Mouse (Mus musculus) kidney, embryonic 16.5 days (tissue): Measurements from ENCODE around the gene Mical3. TPM values are rescaled to one million over a fixed set of nuclear protein-coding genes. Genes with fewer than 3 reads are reported as not detected.

Experiments used
- ATAC-seq: fragments of 200-750 bp; cut with Nextera tagmentation; 2 replicates; pipeline ENCODE4 v1.8.0; 2017; ENCODE audit warnings: moderate TSS enrichment; ENCODE audit not compliant: low FRiP score, low TSS enrichment
- H3K27ac ChIP-seq: fragments of 300-500 bp; sonication (generic); 2 replicates; pipeline ENCODE4 v1.5.1; 2014; ENCODE audit warnings: low read length
- H3K27me3 ChIP-seq: fragments of 300-500 bp; sonication (generic); 2 replicates; pipeline ENCODE4 v1.6.1; 2014; ENCODE audit warnings: low read length, control low read depth, mixed read lengths; ENCODE audit not compliant: insufficient read depth
- H3K36me3 ChIP-seq: fragments of 300-500 bp; sonication (generic); 2 replicates; pipeline ENCODE4 v1.6.1; 2014; ENCODE audit warnings: low read length, control low read depth, mixed read lengths; ENCODE audit not compliant: insufficient read depth
- H3K4me1 ChIP-seq: fragments of 300-500 bp; sonication (generic); 2 replicates; pipeline ENCODE4 v1.6.1; 2014; ENCODE audit warnings: low read length, control low read depth, mixed read lengths; ENCODE audit not compliant: insufficient read depth
- H3K4me2 ChIP-seq: fragments of 300-500 bp; sonication (generic); replicated peaks from 2 replicates; pipeline ENCODE4 v1.6.1; 2014; ENCODE audit warnings: low read depth, low read length
- H3K4me3 ChIP-seq: fragments of 300-500 bp; sonication (generic); 2 replicates; pipeline ENCODE4 v1.5.1; 2014; ENCODE audit warnings: mild to moderate bottlenecking, low read length
- H3K9ac ChIP-seq: fragments of 300-500 bp; sonication (generic); replicated peaks from 2 replicates; pipeline ENCODE4 v1.6.1; 2014; ENCODE audit warnings: low read length
- H3K9me3 ChIP-seq: fragments of 300-500 bp; sonication (generic); 2 replicates; pipeline ENCODE4 v1.6.1; 2016; ENCODE audit warnings: low read length, control low read depth
- WGBS: fragments of 180-500 bp; shearing (Covaris S2); extraction: QIAGEN DNeasy Blood & Tissue Kit; methylation state at CpG from one replicate; pipeline ENCODE4 v1.1.7; 2014; 5-methylcytosine and 5-hydroxymethylcytosine counted together
- polyA plus RNA-seq: library from polyadenylated mRNA; unstranded; fragments of >200 nt; fragmentation: Nextera tagmentation; extraction: Ambion mirVana; gene quantifications from 2 replicates; pipeline ENCODE4 v1.2.1, GENCODE M21; 2015

The Mical3 gene
- polyA plus RNA-seq, 1 experiment from 2014 or later = 10.9 TPM

DNA sequence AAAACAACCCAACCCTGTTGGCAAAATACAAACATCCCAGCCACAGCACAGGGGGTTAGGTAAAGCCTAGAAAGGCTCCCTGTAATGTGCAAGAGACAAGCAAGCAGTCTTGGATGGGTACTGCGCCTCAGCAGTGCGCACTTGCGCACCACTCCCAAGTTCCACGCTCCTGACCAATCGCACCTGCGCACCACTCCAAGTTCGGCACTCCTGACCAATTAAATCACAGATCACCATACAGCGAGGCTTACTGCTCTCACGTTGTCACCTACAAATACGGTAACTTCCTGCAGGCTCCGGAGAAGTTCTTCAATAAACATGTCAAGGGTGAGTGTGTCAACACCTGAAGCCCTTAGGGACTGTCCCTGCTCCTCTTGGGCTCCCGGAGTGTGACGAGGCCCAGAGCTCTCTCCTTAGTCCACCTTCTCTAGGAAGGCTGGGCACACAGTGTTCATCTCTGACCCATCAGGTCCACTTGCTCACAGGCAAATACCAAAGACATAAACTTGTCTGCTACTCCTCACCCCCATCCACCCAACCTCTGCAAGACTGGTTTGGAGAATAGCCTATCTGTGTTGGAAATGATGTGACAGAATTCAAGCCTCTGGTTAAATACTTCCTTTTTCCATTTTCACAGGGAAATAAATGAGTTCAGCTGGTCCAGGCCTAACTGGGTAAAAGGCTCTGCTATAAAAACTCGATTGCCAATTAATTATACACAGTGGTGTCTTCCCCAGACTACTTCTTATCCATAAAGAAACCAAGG lies 27.2 kb downstream of the Mical3 start:
- Histone ChIP-seq H3K27me3 (no peaks in the 10 kb centered on the region), H3K4me2 (no peak overlapping the region), H3K27ac (no peak overlapping the region), H3K4me3 (no peak overlapping the region), H3K9ac (no peak overlapping the region), H3K9me3 (no peaks in the 10 kb centered on the region), H3K4me1 (peaks cover 20% of the 10 kb centered on the region), H3K36me3 (no peaks in the 10 kb centered on the region)
- ATAC-seq = no peak
- 86% methylated on average over 14 of the region's 14 CpGs for WGBS

DNA sequence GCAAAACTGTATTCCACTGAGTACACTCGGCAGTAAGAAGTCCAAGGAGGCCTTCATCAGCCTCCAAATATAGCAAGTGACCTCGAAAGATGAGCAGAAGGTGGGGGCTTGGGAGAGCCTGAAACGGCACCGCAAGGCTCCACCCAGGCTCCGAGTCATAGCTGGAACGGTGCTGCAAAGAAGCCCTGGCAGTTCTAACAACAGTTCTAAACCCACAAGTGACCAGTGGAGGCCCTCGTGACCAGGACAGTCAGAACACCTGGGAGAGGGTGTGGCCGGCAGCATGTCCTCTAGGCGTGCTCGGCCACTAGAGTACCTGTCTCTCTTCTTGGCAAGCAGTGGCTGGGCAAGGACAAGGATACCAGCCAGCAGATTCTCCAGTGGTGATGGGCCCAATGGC lies 27.9 kb downstream of the Mical3 start:
- Histone ChIP-seq H3K9ac (no peak overlapping the region), H3K4me2 (no peak overlapping the region), H3K27ac (no peak overlapping the region), H3K36me3 (no peaks in the 10 kb centered on the region), H3K4me3 (no peak overlapping the region), H3K9me3 (no peaks in the 10 kb centered on the region), H3K4me1 (peaks cover 23% of the 10 kb centered on the region), H3K27me3 (no peaks in the 10 kb centered on the region)
- ATAC-seq = no peak
- 78% methylated on average over 10 of the region's 10 CpGs for WGBS

DNA sequence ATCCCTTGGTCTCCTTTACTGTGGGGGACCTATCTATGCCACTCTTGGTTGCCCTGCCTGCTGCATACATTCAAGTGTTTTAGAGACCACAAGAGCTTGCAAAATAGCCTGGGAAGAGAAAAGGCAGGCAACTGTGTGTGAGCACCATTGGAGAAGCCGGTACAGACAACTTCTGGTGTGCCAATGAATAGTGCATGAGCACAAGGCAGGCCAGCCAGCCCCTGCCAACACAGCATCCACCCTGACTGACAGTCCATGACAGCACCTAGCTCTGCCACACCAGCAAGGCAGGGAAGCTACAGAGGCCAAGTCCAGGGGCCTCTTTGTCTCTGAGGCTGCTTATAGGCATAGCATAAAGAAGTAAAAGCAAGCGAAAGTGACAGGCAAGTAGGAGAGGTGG lies 28.7 kb downstream of the Mical3 start:
- H3K4me2 ChIP-seq = no peak overlapping the region
- ATAC-seq = no peak
- H3K9me3 ChIP-seq = no peaks in the 10 kb centered on the region
- no peaks in the 10 kb centered on the region for H3K36me3 ChIP-seq
- no peak overlapping the region for H3K4me3 ChIP-seq
- peaks cover 22% of the 10 kb centered on the region for H3K4me1 ChIP-seq
- WGBS = 84% methylated on average over 2 of the region's 2 CpGs
- H3K27me3 ChIP-seq = no peaks in the 10 kb centered on the region
- no peak overlapping the region for H3K27ac ChIP-seq
- no peak overlapping the region for H3K9ac ChIP-seq

DNA sequence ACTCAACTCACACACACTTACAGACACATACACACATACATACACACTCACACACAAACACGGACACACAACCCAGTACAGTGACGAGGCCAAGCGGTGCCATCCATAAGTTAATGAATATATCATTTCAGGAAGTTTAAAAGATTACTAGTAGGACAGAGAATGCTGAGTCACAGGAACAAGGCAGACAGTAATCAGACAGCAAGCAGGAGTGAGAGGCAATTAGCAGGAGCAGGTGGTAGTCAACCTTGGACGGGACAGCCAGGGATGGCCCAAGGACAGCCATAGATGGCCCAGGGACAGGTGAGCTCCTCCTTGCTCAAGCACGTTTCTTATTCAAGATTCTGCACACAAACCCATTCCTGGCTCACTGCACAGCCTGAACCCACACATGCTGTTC lies 29.6 kb downstream of the Mical3 start:
- Histone ChIP-seq H3K27ac (no peak overlapping the region), H3K4me2 (no peak overlapping the region), H3K9me3 (no peaks in the 10 kb centered on the region), H3K27me3 (no peaks in the 10 kb centered on the region), H3K4me1 (peaks cover 18% of the 10 kb centered on the region), H3K9ac (no peak overlapping the region), H3K4me3 (no peak overlapping the region), H3K36me3 (no peaks in the 10 kb centered on the region)
- 81% methylated on average over 5 of the region's 5 CpGs for whole genome bisulfite sequencing
- no peak for ATAC-seq

DNA sequence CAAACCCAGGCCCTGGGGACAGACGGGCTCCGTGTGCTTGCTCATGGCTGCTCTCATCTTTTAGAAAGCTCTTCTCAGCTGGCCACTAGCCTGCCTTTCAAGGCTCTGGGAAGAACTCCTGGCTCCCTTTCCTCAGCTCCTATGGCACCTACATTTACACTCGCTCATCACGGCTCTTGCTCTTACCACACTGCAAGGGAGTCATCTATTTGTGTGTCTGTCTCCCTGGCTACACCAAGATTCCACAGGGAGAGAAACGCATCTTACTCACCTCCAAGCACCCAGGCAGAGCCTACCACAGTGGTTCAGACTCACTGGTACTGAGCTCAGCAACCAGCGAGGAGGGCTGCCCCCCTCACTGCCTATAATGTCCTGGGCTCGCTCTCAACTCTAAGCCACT lies 31.0 kb downstream of the Mical3 start:
- ATAC-seq = no peak
- 86% methylated on average over 7 of the region's 7 CpGs for WGBS
- Histone ChIP-seq H3K27ac (no peak overlapping the region), H3K9me3 (no peaks in the 10 kb centered on the region), H3K4me1 (peaks cover 14% of the 10 kb centered on the region), H3K4me3 (no peak overlapping the region), H3K9ac (no peak overlapping the region), H3K4me2 (no peak overlapping the region), H3K36me3 (no peaks in the 10 kb centered on the region), H3K27me3 (no peaks in the 10 kb centered on the region)

DNA sequence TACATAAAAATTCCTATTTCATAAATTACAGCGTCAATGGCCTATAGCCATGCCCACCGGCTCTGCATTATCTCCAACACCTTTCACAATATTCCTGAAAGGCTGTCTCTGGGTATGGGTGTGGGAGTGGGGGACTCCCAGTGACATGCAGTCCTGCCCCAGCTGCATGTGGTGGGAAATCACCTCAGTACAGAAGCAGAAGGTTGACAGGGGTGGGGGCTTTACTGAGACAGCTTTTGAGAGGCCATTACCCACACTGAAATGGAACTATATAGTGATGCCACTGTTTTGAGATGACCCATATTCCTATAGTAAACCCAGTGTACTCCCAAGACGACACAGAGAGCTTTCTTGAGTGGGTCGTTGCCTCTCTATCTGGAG lies 31.6 kb downstream of the Mical3 start:
- no peak overlapping the region for H3K4me3 ChIP-seq
- WGBS = 78% methylated on average over 4 of the region's 4 CpGs
- no peaks in the 10 kb centered on the region for H3K36me3 ChIP-seq
- H3K9ac ChIP-seq = no peak overlapping the region
- H3K9me3 ChIP-seq = no peaks in the 10 kb centered on the region
- H3K4me1 ChIP-seq = peaks cover 15% of the 10 kb centered on the region
- no peak overlapping the region for H3K27ac ChIP-seq
- ATAC-seq = no peak
- H3K27me3 ChIP-seq = no peaks in the 10 kb centered on the region
- H3K4me2 ChIP-seq = no peak overlapping the region

DNA sequence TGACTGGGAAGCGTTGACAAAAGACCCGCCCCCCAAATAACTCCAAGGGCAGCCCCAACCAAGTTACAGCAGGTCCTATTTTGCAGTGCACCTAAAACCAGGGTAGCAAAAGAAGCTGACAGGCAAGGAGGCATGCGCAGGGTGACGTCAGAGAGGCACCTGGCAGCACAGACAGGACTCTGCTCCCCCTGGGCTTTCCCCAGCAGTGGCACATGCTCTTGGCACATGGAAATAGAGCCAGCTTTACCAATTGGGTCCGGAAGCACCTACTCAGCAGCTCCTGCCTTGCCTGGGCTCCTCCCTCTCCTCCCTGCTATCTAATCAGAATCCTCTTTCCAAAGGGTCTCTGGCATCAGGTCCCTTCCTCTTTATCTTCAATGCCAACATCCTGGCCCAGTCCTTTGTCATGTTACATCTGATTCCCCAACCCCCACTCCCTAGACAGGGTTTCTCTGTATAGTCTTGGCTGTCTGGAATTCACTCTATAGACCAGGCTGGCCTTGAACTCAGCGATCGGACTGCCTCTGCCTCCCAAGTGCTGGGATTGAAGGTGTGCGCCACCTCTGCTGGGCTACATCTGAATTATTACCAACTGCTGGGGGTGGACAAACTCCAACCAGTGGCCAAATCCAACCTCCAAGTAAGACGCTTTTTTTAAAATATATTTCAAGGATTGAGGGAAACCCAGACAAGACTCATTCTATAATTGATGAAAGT lies 32.1 kb downstream of the Mical3 start:
- H3K36me3 ChIP-seq = no peaks in the 10 kb centered on the region
- no peaks in the 10 kb centered on the region for H3K27me3 ChIP-seq
- no peak for ATAC-seq
- WGBS = 77% methylated on average over 9 of the region's 9 CpGs
- H3K4me3 ChIP-seq = no peak overlapping the region
- peaks cover 17% of the 10 kb centered on the region for H3K4me1 ChIP-seq
- no peak overlapping the region for H3K27ac ChIP-seq
- no peak overlapping the region for H3K9ac ChIP-seq
- H3K9me3 ChIP-seq = no peaks in the 10 kb centered on the region
- no peak overlapping the region for H3K4me2 ChIP-seq

DNA sequence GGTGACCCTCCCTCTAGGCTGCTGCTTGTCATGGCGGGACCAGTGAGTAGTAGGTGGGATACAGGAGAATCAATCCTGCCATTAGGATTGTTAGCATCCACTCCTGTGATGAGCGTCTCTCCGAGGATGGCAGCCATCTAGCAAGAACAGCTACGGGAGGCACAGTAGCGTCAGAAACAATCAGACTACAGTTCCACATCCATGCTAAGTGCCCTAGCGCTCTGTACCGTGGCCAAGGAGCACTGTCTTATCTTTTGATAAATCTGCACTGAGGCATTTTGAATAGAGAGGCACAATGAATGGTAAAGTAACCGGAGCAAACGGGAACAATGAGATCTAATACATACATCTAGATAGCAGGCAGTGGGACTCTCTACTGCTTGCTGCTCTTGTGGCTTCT lies 32.7 kb downstream of the Mical3 start:
- Histone ChIP-seq H3K9me3 (no peaks in the 10 kb centered on the region), H3K27ac (no peak overlapping the region), H3K4me1 (peaks cover 17% of the 10 kb centered on the region), H3K4me2 (no peak overlapping the region), H3K36me3 (no peaks in the 10 kb centered on the region), H3K4me3 (no peak overlapping the region), H3K27me3 (no peaks in the 10 kb centered on the region), H3K9ac (no peak overlapping the region)
- no peak for ATAC-seq
- WGBS = 80% methylated on average over 9 of the region's 9 CpGs

DNA sequence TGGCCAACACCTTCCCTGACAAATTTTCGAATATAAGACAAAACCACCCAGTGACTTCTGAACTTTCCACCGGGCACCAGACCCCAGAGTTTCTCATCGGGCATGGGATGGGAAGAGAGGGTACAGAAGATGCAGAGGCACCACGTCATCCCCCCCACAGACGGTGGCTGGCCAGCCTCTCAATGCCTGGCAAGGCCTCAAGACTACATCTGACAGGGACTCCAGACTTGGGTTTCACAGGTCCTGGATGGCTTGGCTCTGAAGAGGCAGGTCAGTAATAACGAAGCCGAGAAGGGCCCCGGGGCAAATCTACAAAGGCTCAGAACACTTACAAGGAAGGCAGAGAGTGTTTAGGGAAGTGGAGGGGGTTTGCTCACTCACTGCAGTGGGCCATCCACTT lies 33.9 kb downstream of the Mical3 start:
- no peak for ATAC-seq
- Histone ChIP-seq H3K9me3 (no peaks in the 10 kb centered on the region), H3K4me2 (no peak overlapping the region), H3K27me3 (no peaks in the 10 kb centered on the region), H3K4me1 (peaks cover 17% of the 10 kb centered on the region), H3K9ac (no peak overlapping the region), H3K36me3 (0 out of 2 replicates have a peak, but pooled peaks cover 3% of the 10 kb centered on the region), H3K27ac (no peak overlapping the region), H3K4me3 (no peak overlapping the region)
- 83% methylated on average over 8 of the region's 8 CpGs for WGBS

DNA sequence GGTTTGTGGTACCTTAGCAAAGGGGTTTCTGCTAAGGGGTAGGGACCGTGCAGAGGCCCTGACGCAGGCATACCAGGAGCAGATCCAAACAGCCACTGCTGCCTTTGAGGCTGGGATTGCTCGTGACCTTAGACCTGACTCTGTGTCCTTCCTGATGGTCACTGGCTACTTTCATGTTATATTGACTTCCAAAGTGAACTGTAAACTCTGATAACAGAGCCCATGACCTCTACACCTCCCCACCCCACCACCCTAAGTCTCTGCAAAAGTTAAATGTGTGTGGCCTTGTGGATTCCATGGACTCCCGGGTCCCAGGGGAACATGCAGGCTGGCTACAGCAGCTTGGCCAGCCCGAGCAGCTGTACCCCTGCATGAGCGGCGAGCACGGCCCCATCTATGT lies 34.4 kb downstream of the Mical3 start:
- no peak for ATAC-seq
- no peak overlapping the region for H3K9ac ChIP-seq
- no peak overlapping the region for H3K27ac ChIP-seq
- 86% methylated on average over 8 of the region's 8 CpGs for WGBS
- H3K36me3 ChIP-seq = 0 out of 2 replicates have a peak, but pooled peaks cover 3% of the 10 kb centered on the region
- no peaks in the 10 kb centered on the region for H3K27me3 ChIP-seq
- no peaks in the 10 kb centered on the region for H3K9me3 ChIP-seq
- peaks cover 16% of the 10 kb centered on the region for H3K4me1 ChIP-seq
- H3K4me3 ChIP-seq = no peak overlapping the region
- H3K4me2 ChIP-seq = no peak overlapping the region
